Mouse (Mus musculus): Measurements from ENCODE around the gene Cryba4.

DNA sequence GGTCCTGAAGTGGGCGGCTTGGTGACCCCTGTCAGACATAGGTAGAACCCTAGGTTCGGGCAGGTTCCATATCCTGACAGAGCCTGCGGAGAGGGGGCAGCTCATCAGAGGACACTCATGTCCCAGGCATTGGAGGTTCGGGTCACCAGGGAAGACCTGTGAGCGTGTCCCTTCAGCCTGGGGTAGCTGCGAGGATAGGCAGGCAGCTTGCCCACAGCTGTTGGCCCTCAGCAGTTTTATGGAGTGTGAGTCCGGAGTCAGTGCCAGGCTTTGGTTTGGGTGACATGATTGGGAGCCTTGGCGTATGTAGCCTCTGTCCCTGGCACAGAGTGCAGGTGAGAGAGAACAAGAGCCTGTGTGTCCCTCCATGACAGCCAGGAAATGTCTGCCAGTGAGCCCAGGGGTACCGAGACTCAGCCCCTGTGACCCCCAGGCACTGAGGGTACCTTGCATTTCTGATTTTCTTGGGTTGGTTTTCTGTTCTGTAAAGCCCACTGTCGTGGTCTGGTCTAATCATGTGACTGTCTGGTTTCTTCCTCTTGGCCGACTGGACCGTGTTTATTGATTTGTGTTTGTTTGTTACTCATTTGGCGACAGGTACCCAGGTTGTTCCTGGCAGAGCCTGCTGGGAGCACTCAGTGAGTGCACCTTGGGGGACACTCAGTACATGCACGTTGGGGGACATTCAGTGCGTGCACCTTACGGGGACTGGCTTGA lies 37.7 kb upstream of the Cryba4 start:
- TF ChIP-seq EP300 (IDR thresholded peaks at IDR 0.05; ENCODE audit: low read depth) (no peak), CTCF (IDR thresholded peaks at IDR 0.05; ENCODE audit: low read depth) (no peak)

Measured in heart, postnatal 0 days (tissue).